Mouse (Mus musculus) kidney, adult 18-20 months (tissue): ENCODE data around the gene Rora.

Experiments
- DNase-seq: peaks from one replicate; pipeline ENCODE4 v3.0.0; 2021

The Rora gene

GRCm38 (mm10) chr9:68761672-68762071, 108.1 kb downstream of the Rora start:
- no peak for DNase-seq

GRCm38 (mm10) chr9:68765595-68765994, 112.0 kb downstream of the Rora start:
- no peak for DNase-seq

- DNase-seq, result no peak
These were observed 116.1 kb downstream of the Rora start for GRCm38 (mm10) chr9:68769638-68770037.

GRCm38 (mm10) chr9:68771383-68771782, 117.8 kb downstream of the Rora start:
- DNase-seq, result no peak

GRCm38 (mm10) chr9:68773770-68774169, 120.2 kb downstream of the Rora start:
- no peak for DNase-seq

- no peak for DNase-seq
These were observed 128.4 kb downstream of the Rora start for GRCm38 (mm10) chr9:68782011-68782410.

- DNase-seq, result no peak
These were observed 129.0 kb downstream of the Rora start for GRCm38 (mm10) chr9:68782604-68783003.

GRCm38 (mm10) chr9:68783246-68783645, 129.7 kb downstream of the Rora start:
- DNase-seq, result no peak

- DNase-seq, result no peak
These were observed 133.2 kb downstream of the Rora start for GRCm38 (mm10) chr9:68786614-68787293.

GRCm38 (mm10) chr9:68787665-68788064, 134.1 kb downstream of the Rora start:
- no peak for DNase-seq

GRCm38 (mm10) chr9:68790922-68791321, 137.3 kb downstream of the Rora start:
- DNase-seq, result no peak

GRCm38 (mm10) chr9:68791982-68792540, 138.5 kb downstream of the Rora start:
- no peak for DNase-seq

GRCm38 (mm10) chr9:68795314-68795713, 141.7 kb downstream of the Rora start:
- DNase-seq, result no peak

GRCm38 (mm10) chr9:68798221-68798620, 144.6 kb downstream of the Rora start:
- no peak for DNase-seq

- no peak for DNase-seq
These were observed 145.5 kb downstream of the Rora start for GRCm38 (mm10) chr9:68799065-68799464.

- DNase-seq, result no peak
These were observed 150.6 kb downstream of the Rora start for GRCm38 (mm10) chr9:68804229-68804628.

- DNase-seq, result no peak
These were observed 152.2 kb downstream of the Rora start for GRCm38 (mm10) chr9:68805776-68806175.

GRCm38 (mm10) chr9:68807735-68808134, 154.1 kb downstream of the Rora start:
- DNase-seq, result no peak

- DNase-seq, result no peak
These were observed 155.9 kb downstream of the Rora start for GRCm38 (mm10) chr9:68809536-68809935.

- no peak for DNase-seq
These were observed 161.1 kb downstream of the Rora start for GRCm38 (mm10) chr9:68814723-68815122.

- DNase-seq, result no peak
These were observed 162.3 kb downstream of the Rora start for GRCm38 (mm10) chr9:68815877-68816276.

GRCm38 (mm10) chr9:68820036-68820435, 166.4 kb downstream of the Rora start:
- DNase-seq, result no peak

GRCm38 (mm10) chr9:68820478-68820877, 166.9 kb downstream of the Rora start:
- DNase-seq, result no peak

- no peak for DNase-seq
These were observed 167.8 kb downstream of the Rora start for GRCm38 (mm10) chr9:68821388-68821787.

- DNase-seq, result no peak
These were observed 169.7 kb downstream of the Rora start for GRCm38 (mm10) chr9:68823292-68823691.
